Mouse (Mus musculus): ENCODE data around the gene Sh3rf1.

Sh3rf1 gene

GRCm38 (mm10) chr8:61283169-61284081 lies 59.8 kb downstream of the Sh3rf1 start:
- DNase-seq (ENCODE audit: extremely low read depth, low read depth, low spot score): no peak

GRCm38 (mm10) chr8:61285896-61286295 lies 62.2 kb downstream of the Sh3rf1 start:
- DNase-seq (ENCODE audit: extremely low read depth, low read depth, low spot score): no peak

GRCm38 (mm10) chr8:61286394-61286793 lies 62.7 kb downstream of the Sh3rf1 start:
- no peak for DNase-seq (ENCODE audit: extremely low read depth, low read depth, low spot score)

GRCm38 (mm10) chr8:61286795-61287385 lies 63.2 kb downstream of the Sh3rf1 start:
- DNase-seq (ENCODE audit: extremely low read depth, low read depth, low spot score): no peak

- no peak for DNase-seq (ENCODE audit: extremely low read depth, low read depth, low spot score)
Measured at GRCm38 (mm10) chr8:61288006-61288566, 64.4 kb downstream of the Sh3rf1 start.

- DNase-seq (ENCODE audit: extremely low read depth, low read depth, low spot score): no peak
Measured at GRCm38 (mm10) chr8:61288676-61289075, 65.0 kb downstream of the Sh3rf1 start.

- DNase-seq (ENCODE audit: extremely low read depth, low read depth, low spot score): no peak
Measured at GRCm38 (mm10) chr8:61295040-61295439, 71.4 kb downstream of the Sh3rf1 start.

GRCm38 (mm10) chr8:61295441-61295840 lies 71.8 kb downstream of the Sh3rf1 start:
- DNase-seq (ENCODE audit: extremely low read depth, low read depth, low spot score): no peak

- DNase-seq (ENCODE audit: extremely low read depth, low read depth, low spot score): no peak
Measured at GRCm38 (mm10) chr8:61298828-61299227, 75.2 kb downstream of the Sh3rf1 start.

GRCm38 (mm10) chr8:61301298-61302028 lies 77.8 kb downstream of the Sh3rf1 start:
- DNase-seq (ENCODE audit: extremely low read depth, low read depth, low spot score): no peak

GRCm38 (mm10) chr8:61302029-61302368 lies 78.3 kb downstream of the Sh3rf1 start:
- no peak for DNase-seq (ENCODE audit: extremely low read depth, low read depth, low spot score)

- no peak for DNase-seq (ENCODE audit: extremely low read depth, low read depth, low spot score)
Measured at GRCm38 (mm10) chr8:61305451-61306070, 81.9 kb downstream of the Sh3rf1 start.

GRCm38 (mm10) chr8:61306501-61307112 lies 82.9 kb downstream of the Sh3rf1 start:
- no peak for DNase-seq (ENCODE audit: extremely low read depth, low read depth, low spot score)

- DNase-seq (ENCODE audit: extremely low read depth, low read depth, low spot score): no peak
Measured at GRCm38 (mm10) chr8:61308896-61309295, 85.2 kb downstream of the Sh3rf1 start.

GRCm38 (mm10) chr8:61309530-61310402 lies 86.1 kb downstream of the Sh3rf1 start:
- no peak for DNase-seq (ENCODE audit: extremely low read depth, low read depth, low spot score)

- DNase-seq (ENCODE audit: extremely low read depth, low read depth, low spot score): no peak
Measured at GRCm38 (mm10) chr8:61310403-61310871, 86.8 kb downstream of the Sh3rf1 start.

GRCm38 (mm10) chr8:61313016-61313415 lies 89.3 kb downstream of the Sh3rf1 start:
- DNase-seq (ENCODE audit: extremely low read depth, low read depth, low spot score): no peak

- DNase-seq (ENCODE audit: extremely low read depth, low read depth, low spot score): no peak
Measured at GRCm38 (mm10) chr8:61316012-61316767, 92.5 kb downstream of the Sh3rf1 start.

Data from fat pad, adult 2 months (tissue).